Mouse (Mus musculus) adrenal gland, adult 18-20 months (tissue): Measurements from ENCODE around the gene Pygb. TPM values are rescaled to one million over a fixed set of nuclear protein-coding genes. Genes with fewer than 3 reads are reported as not detected.

ENCODE experiments used
- DNase-seq, 2 experiments: peaks; one replicate each; pipeline ENCODE4 v3.0.0; 2021 to 2022; ENCODE audit warnings: low spot score in 2 of 2
- total RNA-seq, 2 experiments: library from RNA; stranded (reverse); gene quantifications; 1 replicate in 1 of 2; 2 replicates in 1 of 2; pipeline ENCODE4 v1.2.3; 2021

Pygb gene
- total RNA-seq, 2 experiments from 2014 or later, result 41.3 to 50.3 TPM

GRCm38 (mm10) chr2:150788768-150789550 is 2.4 kb downstream of the Pygb start:
- peak; percentile 51 to 69 for DNase-seq

- no peak for DNase-seq
Measured at GRCm38 (mm10) chr2:150793320-150793719, 6.8 kb downstream of the Pygb start.

- DNase-seq, result no peak
Measured at GRCm38 (mm10) chr2:150798084-150798483, 11.5 kb downstream of the Pygb start.

- DNase-seq, result no peak
Measured at GRCm38 (mm10) chr2:150800616-150801015, 14.1 kb downstream of the Pygb start.

GRCm38 (mm10) chr2:150803035-150803434 is 16.5 kb downstream of the Pygb start:
- no peak for DNase-seq

GRCm38 (mm10) chr2:150808381-150808780 is 21.8 kb downstream of the Pygb start:
- DNase-seq, result peak in 1 of 2 experiments; percentile 15

- DNase-seq, result no peak
Measured at GRCm38 (mm10) chr2:150808812-150809211, 22.3 kb downstream of the Pygb start.

- no peak for DNase-seq
Measured at GRCm38 (mm10) chr2:150810603-150811002, 24.1 kb downstream of the Pygb start.

- DNase-seq, result no peak
Measured at GRCm38 (mm10) chr2:150812816-150813215, 26.3 kb downstream of the Pygb start.

GRCm38 (mm10) chr2:150816676-150817402 is 30.3 kb downstream of the Pygb start:
- no peak for DNase-seq

- no peak for DNase-seq
Measured at GRCm38 (mm10) chr2:150818742-150819141, 32.2 kb downstream of the Pygb start.

GRCm38 (mm10) chr2:150820720-150821119 is 34.2 kb downstream of the Pygb start:
- DNase-seq, result no peak

- DNase-seq, result no peak
Measured at GRCm38 (mm10) chr2:150822987-150823386, 36.5 kb downstream of the Pygb start.

GRCm38 (mm10) chr2:150826426-150826825 is 39.9 kb downstream of the Pygb start:
- DNase-seq, result peak in 1 of 2 experiments; percentile 39

- no peak for DNase-seq
Measured at GRCm38 (mm10) chr2:150828164-150828563, 41.6 kb downstream of the Pygb start.

GRCm38 (mm10) chr2:150828654-150829053 is 42.1 kb downstream of the Pygb start:
- DNase-seq, result no peak

- no peak for DNase-seq
Measured at GRCm38 (mm10) chr2:150830011-150830410, 43.5 kb downstream of the Pygb start.

GRCm38 (mm10) chr2:150830911-150831441 is 44.4 kb downstream of the Pygb start:
- no peak for DNase-seq

GRCm38 (mm10) chr2:150832029-150832428 is 45.5 kb downstream of the Pygb start:
- DNase-seq, result no peak

GRCm38 (mm10) chr2:150834616-150835015 is 48.1 kb downstream of the Pygb start:
- DNase-seq, result no peak

- DNase-seq, result no peak
Measured at GRCm38 (mm10) chr2:150835975-150836374, 49.4 kb downstream of the Pygb start.

GRCm38 (mm10) chr2:150836906-150837305 is 50.4 kb downstream of the Pygb start:
- no peak for DNase-seq
